Mouse (Mus musculus) lung, postnatal 25 days (tissue): ENCODE data around the gene Gm21981.
A peak's percentile ranks its signal among the peaks of the same experiment; 100 is the strongest.

Source experiments
- DNase-seq: peaks from one replicate; pipeline ENCODE4 v3.0.0; 2022; ENCODE audit warnings: low spot score

Gm21981 gene

DNA sequence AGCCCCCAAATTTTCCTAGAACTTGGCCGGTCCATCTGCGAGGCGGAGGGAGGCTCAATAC, at the start of gene Gm21981:
Gm21981 (minus strand) TSS at position 14 of the 61 bp plus-strand sequence.
- no peak for DNase-seq

DNA sequence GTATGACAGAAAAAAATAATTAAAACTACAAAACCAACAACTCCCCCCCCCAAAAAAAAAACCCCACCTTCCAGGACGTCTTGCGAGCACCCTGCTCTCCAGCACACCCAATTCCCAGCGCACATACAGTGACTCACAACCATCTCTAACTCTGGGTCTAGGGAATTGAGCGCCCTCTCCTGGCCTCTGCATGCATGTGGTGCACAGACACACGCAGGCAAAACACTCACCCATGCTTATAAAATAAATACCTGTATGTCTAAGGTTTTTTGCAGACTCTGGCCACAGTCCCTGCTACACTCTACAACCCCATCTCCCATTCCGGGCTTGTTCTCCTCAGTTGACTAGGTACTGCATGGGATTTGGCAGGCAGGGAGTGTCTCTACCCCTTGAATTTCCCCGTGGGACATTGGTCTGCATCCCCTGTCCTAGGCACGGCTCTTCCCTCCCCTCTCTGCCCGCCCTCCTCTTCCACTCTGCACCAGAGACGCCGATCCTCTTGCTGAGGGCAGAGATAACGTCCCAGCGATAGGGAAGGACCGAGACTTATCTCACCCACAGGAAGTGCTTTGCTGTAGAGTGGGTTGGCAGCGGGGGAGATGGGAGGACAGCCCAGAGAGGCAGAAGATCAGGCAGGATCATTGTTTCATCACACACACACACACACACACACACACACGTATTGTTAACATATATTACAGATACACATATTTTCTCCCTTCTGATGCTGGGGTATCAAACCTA, 48.9 kb upstream of the Gm21981 start:
- DNase-seq, result no peak

DNA sequence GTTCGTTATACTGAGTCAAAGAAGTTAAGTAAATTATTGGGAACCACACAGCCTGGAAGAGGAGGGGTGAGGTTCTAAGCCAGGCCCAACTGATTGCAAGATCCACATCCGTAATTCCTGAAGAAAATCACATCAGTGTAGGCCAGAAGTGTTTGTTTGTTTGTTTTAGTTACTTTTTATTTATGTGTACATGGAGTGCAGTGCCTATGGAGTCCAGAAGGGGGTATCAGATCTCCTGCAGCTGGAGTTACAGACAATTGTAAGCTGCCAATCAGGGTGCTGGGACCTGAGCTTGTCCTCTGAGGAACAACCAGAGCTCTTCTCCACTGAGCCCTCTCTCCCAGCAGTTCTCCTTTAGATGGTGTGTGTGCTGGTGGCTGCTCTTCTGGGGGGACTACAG, 45.9 kb upstream of the Gm21981 start:
- no peak for DNase-seq

DNA sequence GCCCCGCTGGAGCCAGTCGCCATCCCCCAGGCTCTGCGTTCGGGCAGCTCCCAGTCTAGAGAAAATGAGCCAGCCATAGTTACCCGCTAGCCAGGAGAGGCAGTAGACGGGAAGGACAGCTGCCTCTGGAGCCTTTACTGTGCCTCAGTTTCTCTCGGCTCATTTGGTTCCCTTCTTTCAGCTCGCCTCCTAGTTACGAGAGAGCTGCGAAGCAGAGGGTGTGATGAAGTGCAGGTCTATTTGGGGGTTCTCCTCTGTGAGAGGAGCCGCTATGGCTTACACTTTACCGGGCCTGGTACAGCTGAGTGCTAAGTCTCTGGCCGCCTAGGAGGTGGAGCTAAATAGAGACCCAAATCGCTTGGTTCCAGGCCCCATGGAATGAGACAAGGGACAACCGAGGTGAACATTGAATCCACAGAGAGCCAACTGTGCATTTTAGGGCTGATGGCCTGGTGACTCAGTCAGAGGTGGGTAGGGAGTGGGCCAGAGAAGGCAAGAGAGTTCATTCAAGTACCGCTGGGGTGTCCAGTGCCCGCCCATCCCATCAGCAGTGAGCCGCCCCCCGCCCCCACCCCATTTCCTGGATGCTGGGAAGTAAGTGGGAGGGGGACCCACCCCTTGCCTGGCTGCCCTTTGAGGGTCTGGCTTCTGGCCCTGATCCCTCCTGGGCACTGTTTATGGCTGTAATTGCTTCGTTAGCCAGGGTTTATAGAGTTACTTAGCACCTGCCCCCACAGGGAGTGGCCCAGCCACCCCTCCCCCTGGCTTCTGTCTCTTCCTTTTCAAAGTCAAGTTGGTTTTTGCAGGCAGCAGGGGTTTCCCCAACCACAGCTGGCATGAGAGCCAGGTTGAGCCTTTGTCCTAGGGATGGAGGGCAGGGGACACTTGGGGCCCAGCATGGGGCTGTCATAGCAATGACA, 44.9 kb upstream of the Gm21981 start:
- DNase-seq, result peak; percentile 47

DNA sequence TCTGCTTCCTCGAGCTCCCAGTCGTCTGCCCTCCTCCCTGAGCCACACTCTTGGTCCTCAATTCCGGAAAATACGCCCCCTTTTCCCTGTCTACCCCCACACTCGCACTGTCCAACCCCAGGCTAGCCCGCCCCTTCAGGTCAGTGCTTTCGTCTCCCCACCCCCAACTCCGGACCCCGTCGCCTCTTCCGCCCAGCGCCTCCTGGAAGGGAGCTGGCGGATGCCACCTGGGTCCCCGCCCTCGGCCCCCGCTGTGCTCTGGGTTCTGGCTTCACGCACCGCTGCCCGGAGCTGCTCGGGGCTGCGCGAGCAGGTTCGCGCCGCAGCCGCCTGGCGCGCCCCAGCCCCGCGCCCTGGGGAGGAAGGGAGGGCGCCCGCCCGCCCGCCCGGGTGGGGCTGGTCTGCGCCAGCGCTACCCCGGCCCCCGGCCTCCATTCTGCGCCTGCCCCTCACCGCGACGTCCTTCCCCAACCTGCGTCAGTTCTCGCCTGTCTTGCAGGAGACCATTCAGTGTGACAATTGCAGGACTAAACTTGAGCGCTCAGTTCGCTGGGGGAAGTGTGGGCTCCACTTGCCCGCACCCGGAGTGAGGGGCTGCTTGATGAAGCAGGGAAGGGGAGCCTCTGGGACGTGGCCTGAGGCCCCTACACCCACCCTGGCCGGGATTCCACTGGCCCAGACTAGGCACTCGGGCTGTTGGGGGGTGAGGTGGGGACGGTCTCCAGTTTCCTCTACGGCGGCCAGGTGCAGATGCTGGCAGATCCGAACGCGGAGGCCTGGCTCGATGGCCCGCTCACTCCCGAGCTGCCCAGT, 44.0 kb upstream of the Gm21981 start:
- DNase-seq, result peak; percentile 66

DNA sequence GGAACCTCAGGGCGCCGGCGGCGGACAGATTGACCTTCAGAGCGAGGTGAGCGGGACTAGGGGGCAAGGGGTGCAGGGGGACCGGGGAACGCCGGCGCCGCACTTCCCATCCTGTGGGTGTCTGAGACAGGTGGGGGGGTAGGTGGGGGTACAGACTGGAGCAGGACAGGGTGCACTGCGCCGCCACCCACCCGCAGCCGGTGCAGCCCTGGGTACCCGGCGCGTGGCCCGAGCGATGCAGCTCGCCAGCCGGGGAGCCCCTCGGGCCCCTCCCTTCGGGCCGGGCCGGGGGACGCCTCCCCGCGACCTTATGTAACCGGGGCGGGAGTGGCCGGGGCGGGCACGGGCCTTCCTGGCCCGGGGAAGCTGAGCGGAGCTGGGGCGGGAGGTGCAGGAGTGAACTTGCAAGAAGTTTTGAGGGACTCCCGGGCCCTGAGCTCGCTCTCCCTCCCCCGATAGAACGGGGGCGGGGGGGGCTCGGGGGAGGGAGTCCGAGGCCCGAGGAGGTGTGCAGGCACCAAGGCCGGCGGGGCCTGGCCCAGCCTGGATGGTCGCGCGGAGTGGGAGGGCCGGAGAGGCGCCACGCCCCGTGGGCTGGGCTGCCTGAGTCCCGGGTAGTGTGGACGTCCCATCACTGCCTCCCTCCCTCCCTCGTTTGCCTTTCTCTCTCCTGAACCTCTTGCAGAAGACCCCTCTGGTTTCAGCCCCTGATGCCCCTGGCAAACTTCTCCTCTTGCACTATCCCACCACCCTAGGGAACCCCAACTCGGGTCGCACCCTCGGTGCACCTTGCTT, 43.2 kb upstream of the Gm21981 start:
- peak; percentile 93 for DNase-seq

DNA sequence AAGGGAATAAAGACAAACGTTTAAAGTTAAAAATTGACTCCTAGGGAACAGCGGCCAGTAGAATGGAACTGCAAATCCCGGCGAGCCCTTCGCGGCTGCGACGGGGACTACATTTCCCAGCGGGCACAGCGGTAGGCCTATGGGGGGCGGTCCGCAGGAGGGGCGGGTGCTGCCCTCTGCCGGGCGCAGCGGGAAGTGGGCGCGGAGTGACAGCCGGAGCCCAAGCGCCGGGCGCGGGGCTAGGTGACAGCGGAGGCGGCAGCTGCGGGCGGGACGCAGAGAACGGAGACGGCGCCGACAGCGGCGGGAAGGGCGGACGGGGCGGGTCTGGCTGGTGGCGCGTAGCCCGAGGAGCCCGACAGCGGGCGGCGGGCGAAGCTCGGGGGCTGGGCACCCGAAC, 42.6 kb upstream of the Gm21981 start, which contains the start of gene Tfeb:
Tfeb (plus strand) TSS at position 175 of the 400 bp plus-strand sequence.
- peak; percentile 97 for DNase-seq

DNA sequence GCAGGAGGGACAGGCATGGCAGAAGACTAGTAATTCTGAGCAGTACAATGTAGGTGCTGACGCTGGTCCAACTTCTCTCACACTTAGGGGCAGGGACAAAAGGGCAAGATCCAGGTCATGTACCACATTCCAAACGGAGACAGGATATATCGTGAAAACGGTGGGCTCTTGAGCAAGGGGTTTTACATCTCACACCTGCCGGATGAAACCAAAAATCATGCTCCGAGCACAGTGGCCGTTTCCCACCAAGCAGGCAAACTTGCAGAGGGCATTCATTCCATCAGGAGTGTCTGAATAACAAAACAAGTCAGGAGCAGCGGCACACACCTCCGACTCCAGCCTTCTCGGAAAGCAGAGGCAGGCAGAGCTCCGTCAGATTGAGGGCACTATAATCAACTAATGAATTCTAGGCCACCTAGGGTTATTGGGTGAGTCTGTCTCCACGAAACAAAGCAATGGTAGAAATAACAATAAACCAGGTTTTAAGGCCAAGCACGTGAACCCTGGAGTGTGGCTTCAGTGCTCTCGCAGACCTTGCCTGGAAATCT, 41.4 kb upstream of the Gm21981 start:
- DNase-seq, result no peak

DNA sequence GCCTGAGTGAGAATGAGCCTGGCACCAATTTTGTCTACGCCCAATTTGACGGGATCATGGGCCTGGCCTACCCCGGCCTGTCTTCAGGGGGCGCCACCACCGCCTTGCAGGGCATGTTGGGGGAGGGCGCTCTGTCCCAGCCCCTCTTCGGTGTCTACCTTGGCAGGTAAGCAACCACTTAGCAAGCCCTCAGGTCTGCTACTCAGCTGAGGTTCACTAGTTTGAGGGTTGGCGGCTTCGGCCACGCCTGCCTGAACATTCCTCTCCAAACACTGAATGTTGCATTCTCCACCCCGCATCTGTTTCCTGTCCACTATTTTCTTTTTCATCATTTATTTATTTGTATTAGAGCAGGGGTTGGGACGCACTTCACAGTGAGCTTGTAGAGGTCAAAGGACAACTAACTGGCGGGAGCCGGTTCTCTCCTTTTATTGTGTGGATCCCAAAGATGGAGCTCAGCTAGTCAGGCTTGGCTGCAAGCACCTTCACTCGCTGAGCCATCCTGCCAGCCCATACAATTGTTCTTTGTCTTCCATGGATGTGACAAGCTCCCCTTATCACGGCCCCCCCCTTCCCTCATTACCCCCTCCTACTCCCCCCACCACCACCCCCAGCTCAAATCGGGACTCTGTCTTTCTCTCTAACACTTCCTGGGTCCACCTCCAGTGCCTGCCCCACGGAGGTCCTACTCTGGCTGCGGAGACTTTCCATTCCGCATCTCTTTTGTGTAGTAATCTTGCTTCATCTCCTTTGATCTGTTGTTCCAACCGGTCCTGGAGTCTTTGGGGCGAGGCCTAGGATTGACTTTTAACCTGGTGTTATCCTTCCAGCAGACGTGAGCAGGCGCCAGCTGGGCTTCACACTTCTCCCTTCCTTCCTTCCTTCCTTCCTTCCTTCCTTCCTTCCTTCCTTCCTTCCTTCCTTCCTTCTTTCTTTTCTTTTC, 36.6 kb upstream of the Gm21981 start:
- peak; percentile 28 for DNase-seq

DNA sequence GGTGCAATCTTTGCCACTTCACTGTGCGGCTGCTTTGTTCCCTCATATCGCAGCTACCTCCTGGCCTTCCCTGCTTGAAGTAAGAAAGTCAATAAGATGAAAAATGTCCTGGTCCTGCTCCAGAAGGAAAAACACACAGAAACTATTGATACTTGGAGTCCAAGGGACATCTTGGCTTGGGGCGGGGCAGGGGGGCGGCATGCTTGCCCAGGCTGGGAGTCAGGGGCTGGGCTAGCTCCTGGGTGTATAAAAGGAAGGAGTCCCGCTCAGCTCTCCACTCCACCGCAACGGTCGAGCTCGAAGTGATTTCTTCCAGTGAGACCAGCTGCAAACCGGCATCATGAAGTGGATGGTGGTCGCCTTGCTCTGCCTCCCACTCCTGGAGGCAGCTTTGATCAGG, 32.3 kb upstream of the Gm21981 start, which contains the start of gene Pgc:
Pgc (plus strand) TSS at position 277 of the 400 bp plus-strand sequence.
- DNase-seq, result no peak

DNA sequence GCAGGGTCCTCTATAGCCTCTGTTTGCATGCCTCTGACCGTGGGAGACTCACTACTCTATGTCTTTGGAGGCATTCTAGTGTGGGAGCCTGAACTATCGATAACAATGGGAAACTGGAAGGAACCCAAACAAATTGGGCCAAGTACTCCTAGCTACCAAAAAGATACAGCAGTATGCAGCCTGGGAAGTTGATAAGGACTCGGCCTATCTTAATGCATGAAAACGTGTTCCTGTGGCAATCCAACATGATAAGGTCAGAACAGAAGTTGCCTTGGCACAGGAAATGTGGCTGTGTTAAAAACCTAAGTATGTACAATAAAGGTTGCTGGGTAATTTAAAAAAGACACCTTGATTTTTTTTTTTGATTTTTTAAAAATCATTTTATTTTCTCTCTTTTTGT, 26.9 kb upstream of the Gm21981 start:
- DNase-seq, result no peak

DNA sequence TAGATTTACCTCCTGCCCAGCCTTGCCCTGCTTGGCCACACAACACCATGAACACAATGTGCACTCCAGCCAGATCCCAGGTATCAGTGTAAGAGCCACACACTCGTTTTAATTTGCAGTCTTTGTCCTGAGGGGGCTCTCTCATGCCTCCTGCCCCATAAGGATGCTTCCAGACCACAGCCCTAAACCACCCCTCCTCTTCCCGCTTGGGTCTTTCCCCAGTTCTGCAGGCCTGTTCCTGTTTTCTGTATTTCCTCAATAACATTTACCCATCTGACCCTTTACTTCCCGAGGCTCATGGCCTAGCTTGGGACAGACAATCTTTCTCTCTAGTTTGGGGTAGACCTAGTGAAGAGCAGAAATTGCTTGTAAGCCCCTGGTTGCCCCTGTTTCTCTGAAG, 20.8 kb upstream of the Gm21981 start:
- no peak for DNase-seq

DNA sequence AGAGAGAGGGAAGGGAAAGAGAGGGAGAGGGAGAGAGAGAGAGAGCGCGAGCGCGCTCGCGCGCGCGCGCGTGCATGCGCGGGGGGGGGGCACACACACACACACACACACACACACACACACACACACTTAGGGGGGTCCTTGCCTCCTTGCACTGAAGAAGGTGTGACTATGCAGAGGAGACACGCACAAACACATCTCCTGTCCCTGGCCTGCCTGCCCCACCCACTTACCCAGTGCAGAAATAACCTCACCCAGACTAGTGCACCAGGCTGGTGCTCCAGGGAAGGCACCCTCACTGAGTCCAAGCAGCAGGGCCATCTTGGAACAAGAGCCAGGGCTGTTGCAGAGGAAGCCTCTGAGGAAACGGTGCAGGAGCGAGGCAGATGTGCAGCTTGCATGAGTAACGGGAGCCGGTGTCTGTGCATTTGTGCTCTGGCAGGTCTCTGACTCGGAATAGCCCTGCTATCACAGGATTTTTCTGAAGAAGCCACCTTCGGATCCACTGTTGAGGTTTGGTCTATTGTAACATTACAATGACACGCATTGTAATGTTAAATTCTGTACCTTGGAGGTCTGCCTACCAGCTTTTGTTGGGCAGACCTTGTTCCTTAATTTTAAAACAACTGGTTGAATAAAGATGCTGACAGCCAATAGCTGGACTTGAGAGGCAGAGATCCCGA, 18.8 kb upstream of the Gm21981 start:
- DNase-seq, result no peak

DNA sequence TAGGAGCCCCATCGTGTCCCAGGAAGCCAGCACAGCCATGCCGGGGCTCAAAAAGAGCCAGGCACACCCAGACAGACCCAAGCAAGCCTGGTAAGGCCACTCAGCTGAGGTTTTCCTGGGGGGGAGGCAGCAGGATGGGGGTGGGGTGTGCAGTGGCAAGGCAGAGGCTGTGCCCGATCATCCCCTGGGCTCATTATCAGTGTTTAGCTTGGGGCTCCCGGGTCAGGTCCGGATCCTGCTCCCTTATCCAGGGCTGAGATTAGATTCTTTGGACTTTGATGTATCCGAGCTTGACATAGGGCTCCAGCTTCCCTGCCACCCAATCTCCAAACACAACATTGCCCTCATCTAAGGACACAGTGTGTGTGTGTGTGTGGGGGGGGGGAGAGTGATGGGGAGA, 17.6 kb upstream of the Gm21981 start:
- no peak for DNase-seq

DNA sequence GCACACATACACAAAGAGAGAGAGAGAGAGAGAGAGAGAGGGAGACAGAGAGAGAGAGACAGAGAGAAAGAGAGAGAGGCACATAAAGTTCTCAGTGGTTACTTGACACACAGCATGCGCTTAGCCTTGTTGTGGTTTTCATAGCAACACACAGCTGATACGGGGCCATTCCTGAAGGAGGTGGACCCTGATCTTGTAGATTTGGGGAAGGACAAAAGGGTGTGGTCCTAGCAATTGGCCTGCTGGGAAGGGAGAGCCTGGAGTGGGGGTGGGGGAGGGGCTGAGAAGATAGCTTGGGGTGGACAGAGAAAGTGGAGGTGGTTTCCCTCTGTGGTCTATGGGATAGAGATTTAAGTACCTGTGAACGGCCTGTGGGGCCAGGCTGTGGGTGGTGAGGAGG, 15.8 kb upstream of the Gm21981 start:
- no peak for DNase-seq

DNA sequence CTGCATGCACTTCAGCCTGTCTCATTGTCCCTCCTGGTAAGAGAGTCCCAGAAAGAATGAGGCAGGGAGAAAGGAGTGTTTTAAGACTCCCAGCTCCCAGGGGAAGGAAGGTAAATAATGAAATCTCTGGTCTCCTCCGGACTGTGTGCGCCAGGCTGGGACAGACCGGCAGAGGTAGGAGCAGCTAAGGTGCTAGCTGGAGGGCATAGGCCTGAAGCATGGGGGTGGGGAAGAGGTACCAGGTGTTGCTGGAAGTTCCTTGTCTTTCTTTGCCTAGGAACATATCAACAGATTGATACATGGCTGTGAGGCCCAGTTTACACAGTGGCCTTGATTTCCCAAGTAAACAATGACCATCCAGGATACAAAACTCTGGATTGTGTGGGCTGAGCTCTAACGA, 14.7 kb upstream of the Gm21981 start:
- DNase-seq, result no peak

DNA sequence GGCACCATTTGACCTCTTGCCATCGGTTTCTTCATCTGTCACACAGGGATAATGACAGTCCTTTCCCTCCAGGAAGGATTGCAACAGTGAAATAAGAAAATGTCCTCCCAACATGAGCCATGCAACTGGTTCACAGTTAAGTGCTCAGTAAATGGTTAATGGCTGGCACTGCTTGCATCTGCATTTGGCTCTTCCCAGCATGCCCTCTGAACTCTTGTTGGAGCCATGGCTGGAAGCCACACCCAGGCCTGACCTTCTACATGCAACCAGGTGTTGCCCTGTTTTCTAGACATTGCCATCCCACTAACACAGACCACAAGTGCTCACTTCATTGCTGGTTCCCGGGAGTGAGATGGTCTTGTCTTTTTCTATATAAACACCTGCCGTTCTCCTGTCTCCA, 13.7 kb upstream of the Gm21981 start:
- DNase-seq, result no peak

DNA sequence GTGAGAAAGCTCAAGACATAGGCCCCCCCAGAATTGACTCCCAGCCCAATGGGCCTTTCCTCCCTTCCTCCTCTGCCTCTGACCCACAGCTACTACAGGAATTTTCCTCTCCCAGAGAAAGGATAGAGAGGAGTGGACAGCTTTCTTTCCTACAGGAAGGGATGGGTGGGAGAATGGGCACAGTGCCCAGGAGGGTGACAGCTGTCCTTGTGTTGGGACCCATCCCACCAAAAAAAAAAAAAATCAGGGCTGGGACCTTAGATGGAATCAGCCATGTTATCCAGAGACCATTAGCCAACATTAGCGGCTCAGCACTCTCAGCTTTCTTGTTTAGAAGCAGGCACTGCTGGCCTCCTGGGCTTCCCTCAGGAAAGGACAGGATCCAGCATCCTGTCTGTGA, 11.9 kb upstream of the Gm21981 start:
- no peak for DNase-seq

DNA sequence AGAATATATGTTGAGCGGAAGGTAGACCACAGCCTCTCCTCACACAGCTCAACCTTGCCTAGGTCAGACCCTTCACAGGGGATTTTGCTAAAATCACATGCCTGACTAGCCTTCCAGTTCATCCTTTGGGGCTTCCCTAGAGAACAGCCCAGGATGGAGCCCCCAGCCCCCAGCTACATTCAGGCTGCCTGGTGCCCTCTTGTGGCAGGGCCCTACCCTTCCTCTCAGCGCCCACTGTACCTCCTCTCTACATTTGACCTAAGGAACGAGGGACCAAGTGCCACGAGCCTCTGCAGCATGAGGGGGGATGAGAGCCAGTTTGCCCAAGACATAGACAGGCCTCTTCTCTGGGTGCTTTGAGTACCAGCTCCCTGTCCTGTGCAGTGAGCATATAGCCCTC, 10.4 kb upstream of the Gm21981 start:
- no peak for DNase-seq

DNA sequence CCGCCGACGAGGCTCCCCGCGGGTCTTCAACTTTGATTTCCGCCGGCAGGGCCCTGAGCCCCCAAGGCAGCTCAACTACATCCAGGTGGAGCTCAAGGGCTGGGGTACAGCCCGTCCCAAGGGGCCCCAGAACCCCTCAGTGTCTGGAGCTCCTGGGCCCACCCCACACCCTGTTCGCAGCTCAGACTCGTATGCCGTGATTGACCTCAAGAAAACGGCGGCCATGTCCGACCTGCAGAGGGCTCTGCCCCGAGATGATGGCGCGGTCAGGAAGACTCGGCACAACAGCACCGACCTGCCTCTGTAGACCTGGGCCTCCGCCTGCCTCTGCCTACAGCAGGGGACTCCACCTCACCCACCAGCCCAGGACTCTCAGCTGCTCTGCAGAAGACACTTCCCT, 9.3 kb upstream of the Gm21981 start:
- no peak for DNase-seq
